Mouse (Mus musculus) cortical plate, adult 2 months (tissue): Measurements from ENCODE around the gene Kif21a. TPM values are rescaled to one million over a fixed set of nuclear protein-coding genes. Genes with fewer than 3 reads are reported as not detected.

ENCODE experiments used
- H3K27ac ChIP-seq: fragments of 200-500 bp; 2 replicates; pipeline ENCODE4 v1.5.1; 2012; ENCODE audit warnings: low read length, control low read depth, inconsistent platforms; ENCODE audit not compliant: insufficient read depth
- H3K4me1 ChIP-seq: fragments of 200-500 bp; 2 replicates; pipeline ENCODE4 v1.6.1; 2011; ENCODE audit warnings: low read length; ENCODE audit not compliant: control insufficient read depth, insufficient read depth
- H3K4me3 ChIP-seq: fragments of 200-500 bp; 2 replicates; pipeline ENCODE4 v1.5.1; 2011; ENCODE audit warnings: mild to moderate bottlenecking, low read length, control low read depth; ENCODE audit not compliant: insufficient read depth
- CTCF ChIP-seq: fragments of 200-500 bp; IDR thresholded peaks from 2 replicates; pipeline ENCODE4 v1.5.1; 2011; ENCODE audit warnings: mild to moderate bottlenecking, control low read depth, low read length; ENCODE audit not compliant: insufficient read depth; ENCODE audit errors: extremely low read depth
- POLR2A ChIP-seq: fragments of 200-500 bp; IDR thresholded peaks from 2 replicates; pipeline ENCODE4 v1.6.1; 2011; ENCODE audit warnings: mild to moderate bottlenecking, low read length, control low read depth; ENCODE audit not compliant: insufficient read depth; ENCODE audit errors: extremely low read depth
- polyA plus RNA-seq: library from polyadenylated mRNA; depleted of rRNA; stranded (reverse); fragments of >200 nt; gene quantifications from 2 replicates; pipeline ENCODE4 v1.2.3, GENCODE M21; 2012

The Kif21a gene
- polyA plus RNA-seq, 1 experiment: 73.1 TPM

DNA sequence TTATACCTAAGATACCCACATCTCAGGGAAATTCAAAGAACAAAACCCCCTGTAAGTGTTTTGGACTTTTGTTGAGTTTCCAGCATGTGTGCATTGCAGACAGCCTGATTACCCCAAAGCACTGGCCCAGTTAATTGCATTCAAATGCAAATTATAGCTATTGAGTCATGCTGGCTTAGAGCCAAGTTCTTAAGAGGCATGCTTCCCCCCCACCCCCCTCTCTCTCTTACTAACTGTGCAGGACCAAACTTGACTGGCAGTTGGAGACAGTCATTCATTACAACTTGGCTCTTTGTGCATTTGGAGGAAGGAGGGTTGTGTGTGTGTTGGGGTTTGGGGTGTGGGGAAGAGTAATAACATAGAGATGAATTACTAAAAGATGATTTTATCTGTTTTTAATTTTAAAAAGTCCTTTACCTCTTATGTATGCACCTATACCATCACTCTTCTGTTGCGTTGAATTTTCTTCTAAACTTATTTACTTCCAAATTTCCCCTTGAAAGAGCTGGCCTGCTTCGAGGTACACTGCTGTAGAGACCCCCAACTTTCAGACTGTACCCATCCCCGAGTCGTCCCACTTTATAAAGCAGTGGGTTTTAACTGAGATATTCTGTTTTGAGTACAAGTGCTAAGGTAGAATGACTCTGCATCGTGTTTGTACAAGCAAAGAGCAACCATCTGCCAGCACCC, 6.6 kb upstream of the Kif21a start:
- H3K4me1 ChIP-seq: no peaks in the 10 kb centered on the region
- no peak for TF ChIP-seq POLR2A
- TF ChIP-seq CTCF: no peak
- no peak overlapping the region for H3K4me3 ChIP-seq
- H3K27ac ChIP-seq: no peak overlapping the region

DNA sequence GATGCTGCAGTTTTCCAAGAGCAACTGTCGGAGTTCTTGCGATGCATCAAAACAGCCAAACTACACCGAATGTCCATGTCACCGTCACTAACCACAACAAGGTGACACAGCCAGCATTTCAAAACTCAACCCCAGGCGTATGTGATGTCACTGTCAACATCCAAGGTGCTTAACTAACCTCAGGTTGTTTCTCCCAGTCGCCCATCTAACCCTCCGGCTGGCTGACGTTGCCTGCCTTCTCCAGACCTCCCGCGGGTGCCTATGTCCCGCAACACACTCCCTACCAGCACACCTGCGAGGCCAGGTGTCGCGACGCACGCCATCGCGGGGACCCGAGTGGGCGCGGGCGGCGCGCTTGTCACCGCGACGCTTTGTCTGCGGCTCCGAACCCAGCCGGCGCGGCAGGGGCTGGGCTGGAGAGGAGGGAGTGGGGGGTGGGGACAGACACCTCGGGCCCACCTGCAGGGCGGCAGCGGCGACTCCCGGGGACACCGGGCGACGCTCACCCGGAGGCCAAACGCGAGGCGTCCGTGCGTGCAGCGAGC, 725 bp downstream of the Kif21a start:
- TF ChIP-seq POLR2A (no peak), CTCF (no peak)
- Histone ChIP-seq H3K27ac (peak overlapping the region; percentile 99), H3K4me1 (peaks cover 3% of the 10 kb centered on the region), H3K4me3 (peak overlapping the region; percentile 99)

DNA sequence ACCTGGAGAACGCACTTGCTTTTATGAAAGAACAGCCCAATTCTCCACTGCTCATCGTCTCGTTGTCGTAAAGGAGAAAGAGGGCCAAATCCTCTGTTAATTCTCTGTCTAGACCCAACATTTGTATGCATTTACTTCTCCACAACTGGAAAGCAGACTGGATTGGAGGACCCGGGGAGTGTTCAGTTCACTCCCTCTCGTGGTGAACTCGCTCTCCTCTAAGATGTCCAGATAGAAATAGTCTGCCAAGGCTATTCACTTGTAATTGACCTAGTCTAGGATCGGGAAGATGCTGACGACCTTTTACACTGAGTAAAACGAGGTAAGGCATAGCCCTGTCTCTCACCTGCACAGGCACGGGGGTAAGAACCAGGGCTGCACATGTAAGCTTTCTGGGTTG, 2.1 kb downstream of the Kif21a start:
- Histone ChIP-seq H3K27ac (no peak overlapping the region), H3K4me3 (peak overlapping the region; percentile 99), H3K4me1 (peaks cover 3% of the 10 kb centered on the region)
- TF ChIP-seq CTCF (no peak), POLR2A (no peak)

DNA sequence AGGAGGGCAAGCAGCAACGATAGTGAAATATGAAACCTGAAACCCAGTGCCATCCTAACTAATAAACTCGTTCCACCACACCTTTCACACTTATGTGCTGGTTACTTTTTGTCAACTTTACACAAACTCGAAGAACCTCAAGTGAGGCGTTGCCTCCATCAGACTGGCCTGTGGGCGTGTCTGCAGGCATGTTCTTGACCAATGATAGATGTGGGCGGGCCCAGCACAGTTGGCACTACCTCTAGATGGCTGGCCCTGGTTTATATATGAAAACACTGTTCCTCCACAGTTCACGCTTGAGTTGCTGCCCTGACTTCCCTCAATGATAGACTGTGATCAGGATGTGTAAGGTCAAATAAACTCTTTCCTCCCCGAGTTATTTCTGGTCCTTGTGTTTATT, 3.2 kb downstream of the Kif21a start:
- no peak overlapping the region for H3K4me3 ChIP-seq
- H3K27ac ChIP-seq: no peak overlapping the region
- peaks cover 6% of the 10 kb centered on the region for H3K4me1 ChIP-seq
- TF ChIP-seq CTCF (no peak), POLR2A (no peak)

DNA sequence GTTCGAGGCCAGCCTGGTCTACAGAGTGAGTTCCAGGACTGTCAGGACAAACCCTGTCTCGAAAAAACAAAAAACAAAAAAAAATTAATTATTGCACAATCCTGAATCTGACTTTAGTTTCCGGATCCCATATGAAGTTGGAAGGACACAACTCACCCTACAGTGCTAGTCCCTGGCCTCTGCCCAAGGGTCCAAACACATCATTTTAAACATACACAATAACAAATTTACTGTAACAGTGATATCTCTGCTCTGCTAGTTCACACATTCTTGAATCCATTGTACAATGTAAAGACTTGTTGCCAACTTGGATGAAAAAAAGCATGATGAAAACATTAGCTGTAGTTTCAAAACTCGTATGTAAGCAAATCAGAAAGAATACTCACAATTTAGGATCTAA, 6.5 kb downstream of the Kif21a start:
- TF ChIP-seq CTCF (no peak), POLR2A (no peak)
- H3K27ac ChIP-seq: no peak overlapping the region
- no peak overlapping the region for H3K4me3 ChIP-seq
- H3K4me1 ChIP-seq: peaks cover 6% of the 10 kb centered on the region

DNA sequence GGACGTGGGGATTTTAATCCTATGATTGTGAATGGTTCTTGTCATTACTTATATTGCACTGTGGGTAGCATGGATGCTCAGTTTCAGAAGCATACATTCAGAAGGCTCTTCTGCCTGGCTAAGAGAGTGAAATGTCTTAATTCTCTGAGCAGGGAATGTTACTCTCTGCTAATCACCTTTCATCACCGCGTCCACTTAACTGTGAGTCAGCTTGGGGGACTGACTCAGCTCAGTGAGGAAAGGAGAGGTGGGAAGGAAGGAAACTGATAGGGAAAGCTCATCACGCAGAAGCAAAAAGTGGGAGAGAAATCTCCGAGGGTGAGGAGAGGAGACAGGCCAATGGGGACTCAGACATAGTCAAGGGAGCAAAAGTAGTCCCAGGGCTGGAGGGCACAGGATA, 10.9 kb downstream of the Kif21a start:
- H3K27ac ChIP-seq: no peak overlapping the region
- no peak overlapping the region for H3K4me3 ChIP-seq
- H3K4me1 ChIP-seq: peaks cover 4% of the 10 kb centered on the region
- TF ChIP-seq CTCF (no peak), POLR2A (no peak)

DNA sequence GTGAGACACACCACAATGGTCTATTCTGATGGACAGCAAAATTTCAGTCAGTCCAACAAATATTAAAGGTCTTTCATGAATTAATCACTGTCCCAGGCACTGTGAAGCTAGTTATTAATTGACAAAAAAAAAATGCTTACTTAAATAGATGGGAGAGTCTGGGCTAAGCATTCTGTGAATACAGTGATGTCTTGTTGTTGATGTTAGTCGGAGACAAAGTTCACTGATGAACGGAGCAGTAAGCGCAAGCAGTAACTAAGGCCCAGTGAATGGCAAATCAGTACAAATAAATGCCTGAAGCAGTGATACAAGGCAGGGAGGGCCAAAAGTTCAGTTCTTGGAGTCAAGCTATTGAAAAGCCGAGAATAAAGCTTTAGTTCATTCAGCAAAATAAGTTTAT, 15.7 kb downstream of the Kif21a start:
- no peak for TF ChIP-seq POLR2A
- no peak for TF ChIP-seq CTCF
- Histone ChIP-seq H3K27ac (no peak overlapping the region), H3K4me1 (peaks cover 1% of the 10 kb centered on the region; the same call in 1 of the 2 replicates), H3K4me3 (no peak overlapping the region)

DNA sequence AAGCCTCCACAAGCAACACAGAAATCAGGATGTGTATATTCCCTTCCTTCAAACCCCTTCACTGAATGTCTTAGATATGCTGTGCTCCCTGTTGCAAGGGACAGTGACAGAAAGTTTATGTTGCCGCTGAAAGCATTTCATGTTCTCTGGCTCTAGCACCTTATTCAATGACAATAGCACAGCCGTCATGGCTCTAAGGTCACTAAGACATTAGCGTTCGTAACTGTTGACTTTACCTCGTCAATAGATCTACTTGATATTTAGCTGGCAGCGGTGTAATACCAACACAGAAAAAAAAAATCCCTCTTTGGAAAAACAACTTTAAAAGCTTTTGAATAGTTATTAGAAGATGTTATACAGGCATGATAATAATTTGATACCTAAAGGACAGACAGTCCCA, 16.2 kb downstream of the Kif21a start:
- Histone ChIP-seq H3K4me3 (no peak overlapping the region), H3K4me1 (peaks cover 2% of the 10 kb centered on the region), H3K27ac (no peak overlapping the region)
- no peak for TF ChIP-seq CTCF
- TF ChIP-seq POLR2A: no peak

DNA sequence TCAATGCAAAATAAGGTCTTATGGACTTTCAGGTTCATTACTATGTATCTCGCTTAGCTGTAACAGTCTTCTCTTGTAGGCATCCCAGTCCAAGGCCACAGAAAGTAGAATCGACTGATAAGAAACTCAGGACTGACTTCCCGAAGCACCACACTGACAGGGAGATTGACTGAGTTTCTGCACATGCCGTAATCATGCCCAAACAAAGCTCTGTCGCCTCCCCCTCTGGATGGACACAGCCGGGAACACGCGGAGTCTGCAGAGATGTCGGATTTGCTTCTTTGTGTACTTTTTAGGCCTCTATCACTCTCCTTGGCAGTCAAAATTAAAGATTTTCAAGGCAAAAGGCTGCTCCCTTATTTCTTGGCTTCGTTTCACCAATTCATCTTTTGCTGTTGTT, 20.8 kb downstream of the Kif21a start:
- TF ChIP-seq POLR2A (no peak), CTCF (no peak)
- no peak overlapping the region for H3K27ac ChIP-seq
- H3K4me1 ChIP-seq: peaks cover 3% of the 10 kb centered on the region; the same call in 1 of the 2 replicates
- H3K4me3 ChIP-seq: no peak overlapping the region

DNA sequence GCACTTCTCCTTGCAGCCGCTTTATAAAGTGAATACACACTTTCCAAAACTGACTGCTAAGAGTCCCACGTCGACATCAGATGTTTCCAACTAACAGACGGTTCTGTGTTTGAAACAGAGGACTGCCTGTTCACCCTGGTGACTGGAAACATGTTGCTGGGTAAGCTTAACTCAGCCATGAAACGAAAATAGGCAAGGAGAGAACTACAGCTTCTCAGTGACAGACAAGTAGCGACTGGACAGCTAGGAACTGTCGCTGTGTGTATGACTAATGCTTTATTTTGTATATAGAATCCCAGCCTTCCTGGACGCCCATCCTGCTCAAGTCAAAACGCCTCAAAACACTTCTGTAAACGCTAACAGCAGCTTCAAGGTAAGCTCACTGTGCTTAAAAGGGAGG, 21.3 kb downstream of the Kif21a start:
- Histone ChIP-seq H3K4me1 (peaks cover 3% of the 10 kb centered on the region; the same call in 1 of the 2 replicates), H3K27ac (no peak overlapping the region), H3K4me3 (no peak overlapping the region)
- TF ChIP-seq POLR2A: no peak
- TF ChIP-seq CTCF: no peak

DNA sequence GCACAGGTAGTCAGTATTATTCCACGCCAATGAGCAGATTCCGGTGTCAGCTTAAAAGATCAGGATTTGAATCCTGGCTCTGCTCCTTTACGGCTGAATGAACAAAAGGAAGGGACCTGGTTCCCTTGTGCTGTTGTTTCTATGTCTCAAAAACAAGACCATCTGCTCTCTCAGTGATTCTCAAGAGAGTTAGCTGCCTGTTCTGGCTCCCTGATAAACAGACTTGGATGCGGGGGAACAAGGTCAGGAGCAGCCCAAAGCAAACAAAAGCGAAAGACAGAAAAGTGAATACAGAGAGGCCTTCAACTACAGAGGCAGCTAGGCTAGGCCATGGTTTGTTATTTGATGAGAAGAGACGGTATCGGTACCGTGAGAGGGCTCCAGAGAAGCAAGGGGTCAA, 27.5 kb downstream of the Kif21a start:
- Histone ChIP-seq H3K4me1 (peaks cover 2% of the 10 kb centered on the region; the same call in 1 of the 2 replicates), H3K27ac (no peak overlapping the region), H3K4me3 (no peak overlapping the region)
- TF ChIP-seq POLR2A: no peak
- no peak for TF ChIP-seq CTCF
